Mouse (Mus musculus) urinary bladder, postnatal 0 days (tissue): Measurements from ENCODE around the gene Ssh1. TPM values are rescaled to one million over a fixed set of nuclear protein-coding genes. Genes with fewer than 3 reads are reported as not detected.

Experiments used
- polyA plus RNA-seq: library from polyadenylated mRNA; unstranded; fragments of >200 nt; fragmentation: Nextera tagmentation; extraction: Ambion mirVana; gene quantifications from 2 replicates; pipeline ENCODE4 v1.2.1, GENCODE M21; 2015

Gene Ssh1
- 7.4 and 9.3 TPM in 2 replicates for polyA plus RNA-seq

DNA sequence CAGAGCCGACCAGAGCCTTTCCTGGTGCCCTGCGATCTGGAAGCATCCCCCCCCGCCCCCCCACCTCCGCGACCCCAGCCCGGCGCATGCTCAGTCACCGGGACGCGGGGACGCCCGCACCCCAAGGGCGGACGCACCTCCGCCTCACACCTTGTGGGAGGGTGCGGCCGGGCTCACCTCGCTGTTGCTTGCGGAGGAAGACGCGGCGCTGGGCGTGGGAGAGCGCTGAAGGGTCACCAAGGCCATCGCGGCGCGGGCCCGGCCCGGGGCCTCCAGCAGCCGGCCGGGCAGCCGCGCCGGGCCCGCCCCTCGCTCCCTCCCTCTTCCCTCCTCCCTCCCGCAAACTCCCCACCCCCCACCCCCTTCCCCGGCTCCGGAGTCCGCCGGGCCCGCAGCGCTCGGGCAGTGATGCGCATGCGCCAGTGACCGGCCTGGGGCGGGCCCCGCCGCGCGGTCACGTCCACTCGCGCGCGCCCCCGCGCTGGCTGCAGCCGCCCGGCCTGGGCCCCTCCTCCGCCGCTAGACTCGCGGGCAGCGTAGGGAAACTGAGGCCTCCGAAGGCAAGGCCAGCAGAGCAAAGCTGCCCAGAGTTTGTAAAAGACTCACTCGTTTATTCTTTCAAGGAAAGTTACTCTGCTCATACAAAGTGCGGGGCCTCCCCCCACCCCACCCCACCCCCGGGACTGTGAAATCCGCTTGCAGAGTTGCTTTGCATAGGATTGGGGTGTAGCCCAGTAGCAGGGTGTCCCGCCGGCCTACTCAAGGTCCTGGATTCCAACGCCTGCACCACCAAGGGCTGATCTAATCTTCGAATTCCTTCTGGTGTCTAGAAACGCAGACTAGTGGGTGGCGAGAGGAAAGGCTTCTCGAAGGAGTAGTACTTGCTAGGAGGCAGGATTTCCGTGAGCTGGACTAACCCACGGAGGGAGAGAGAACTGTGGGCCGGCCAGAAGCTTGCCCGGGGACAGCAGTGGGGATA is at the start of gene Ssh1:
TSS of gene Ssh1 (minus strand) at position 408 of the 979 bp plus-strand sequence.

DNA sequence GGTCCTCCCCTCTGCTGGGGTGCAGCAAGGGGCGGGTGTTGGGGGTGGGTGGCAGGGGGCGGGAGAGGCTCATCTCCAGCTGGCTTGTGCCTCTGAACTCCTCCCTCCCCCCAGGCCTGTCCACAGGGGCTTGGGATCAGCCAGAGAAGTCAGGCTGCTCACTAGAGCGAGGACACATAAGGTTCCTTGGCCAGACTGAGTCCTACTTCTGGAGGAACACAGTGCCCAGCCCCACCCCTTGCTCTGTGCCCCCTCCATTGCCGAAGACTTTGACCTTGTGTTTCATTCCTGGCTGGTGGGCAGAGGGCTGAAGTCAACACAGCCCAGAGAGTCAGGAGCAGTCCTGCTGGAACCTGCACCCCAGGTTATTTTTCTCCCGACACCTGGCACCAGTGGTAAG is 9.8 kb upstream of the Ssh1 start, which contains the start of gene Dao:
TSS of gene Dao (plus strand) at position 162 of the 400 bp plus-strand sequence.

DNA sequence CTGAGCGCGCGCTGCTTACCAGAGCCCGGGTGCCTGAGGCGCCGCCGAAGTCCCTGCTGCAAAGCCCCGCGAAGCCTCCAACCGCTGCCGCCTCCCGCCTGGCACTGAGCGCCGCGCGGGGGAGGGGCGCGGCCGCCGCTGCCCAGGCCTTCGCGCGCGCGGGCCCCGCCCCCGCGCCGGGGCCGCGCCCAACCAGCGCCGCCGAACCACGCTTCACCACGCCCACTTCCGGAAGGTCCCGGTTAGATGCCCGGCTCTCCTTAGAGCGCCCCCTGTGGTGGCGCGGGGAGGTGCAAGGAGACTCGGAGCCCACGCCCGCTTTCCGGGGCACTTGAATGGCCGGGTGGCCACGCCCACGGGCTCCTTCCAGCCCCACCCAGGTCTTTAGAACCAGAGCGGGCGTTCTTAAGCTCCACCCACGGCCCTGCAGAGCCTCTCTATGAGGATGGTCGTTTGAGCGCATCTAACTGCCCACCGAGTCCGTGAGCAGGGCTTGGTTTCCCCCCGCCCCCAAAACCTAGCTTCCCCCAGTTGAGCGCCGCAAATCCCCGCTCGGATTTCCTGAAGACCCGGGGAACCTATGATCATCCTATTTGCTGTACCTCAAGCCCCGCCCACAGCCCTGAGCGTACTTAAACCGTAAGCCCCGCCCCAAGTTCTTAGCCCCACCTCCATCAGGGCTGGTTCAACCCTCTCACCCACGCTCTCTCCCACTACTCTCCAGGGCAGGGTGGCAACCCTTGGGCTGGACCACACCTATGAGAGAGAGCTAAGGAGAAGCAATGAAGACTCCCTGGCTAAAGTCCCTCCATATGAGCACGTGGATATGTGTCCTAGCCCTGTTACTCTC is 84.9 kb downstream of the Ssh1 start, which contains the start of gene Coro1c:
TSS of gene Coro1c (minus strand) at position 167 of the 850 bp plus-strand sequence.

Other genes starting within 250 kb of the Ssh1 start
- gene Sart3, start 221.4 kb downstream of the Ssh1 start, polyA plus RNA-seq, result 12.2 and 12.3 TPM in 2 replicates
- 211 and 220 TPM in 2 replicates for gene Iscu, start 221.1 kb downstream of the Ssh1 start, polyA plus RNA-seq
- 63.1 and 65.8 TPM in 2 replicates for gene Tmem119, start 193.4 kb downstream of the Ssh1 start, polyA plus RNA-seq
- 4.0 and 14.8 TPM in 2 replicates for gene Selplg, start 161.2 kb downstream of the Ssh1 start, polyA plus RNA-seq
- gene Coro1c, start 85.1 kb downstream of the Ssh1 start, polyA plus RNA-seq, result 228 and 270 TPM in 2 replicates
- gene Dao, start 9.8 kb upstream of the Ssh1 start, polyA plus RNA-seq, result not detected in 2 replicates
- 5.6 and 7.1 TPM in 2 replicates for gene Usp30, start 71.6 kb upstream of the Ssh1 start, polyA plus RNA-seq
- not detected in 2 replicates for gene Svop, start 97.7 kb upstream of the Ssh1 start, polyA plus RNA-seq
- 6.0 and 6.7 TPM in 2 replicates for gene Alkbh2, start 134.3 kb upstream of the Ssh1 start, polyA plus RNA-seq
- gene Ung, start 136.5 kb upstream of the Ssh1 start, polyA plus RNA-seq, result 12.4 and 15.8 TPM in 2 replicates
- 1.4 and 1.5 TPM in 2 replicates for gene Acacb, start 152.6 kb upstream of the Ssh1 start, polyA plus RNA-seq